8 mouse cellular contexts compared by ENCODE assay signal in genomic region chr2:69862117-69862657, GRCm38 (mm10). TPM values are rescaled to one million over a fixed set of nuclear protein-coding genes. Genes with fewer than 3 reads are reported as not detected.
A peak's percentile ranks its signal among the peaks of the same experiment; 100 is the strongest.
DNase-seq lines count a peak whose midpoint lies in the region; ATAC-seq and TF ChIP-seq lines count a peak whose summit lies in the region.

No protein-coding gene starts in this region.

- TF ChIP-seq POLR2A in bone marrow, adult 2 months (IDR thresholded peaks at IDR 0.05; ENCODE audit: borderline replicate concordance, control insufficient read depth, low read depth, low read length), result no peak

- peak overlapping the region; percentile 75 for H3K4me2 ChIP-seq in lung, embryonic 14.5 days
- H3K4me2 ChIP-seq in midbrain, embryonic 12.5 days (replicated peaks), result peak overlapping the region; percentile 74

- peak overlapping the region; percentile 94; the same call in 1 of the 2 replicates for H3K27ac ChIP-seq in lung, embryonic 14.5 days (ENCODE audit: low read depth)
- peak overlapping the region; percentile 92 for H3K27ac ChIP-seq in bone marrow, adult 2 months (ENCODE audit: control insufficient read depth, insufficient read depth, low read depth, low read length, poor library complexity)
- peak overlapping the region; percentile 98 for H3K27ac ChIP-seq in hindbrain, embryonic 10.5 days
- H3K27ac ChIP-seq in midbrain, embryonic 12.5 days (replicated peaks), result peak overlapping the region; percentile 86

- under 1% methylated on average over 13 of the region's 13 CpGs for WGBS in lung, embryonic 14.5 days
- under 1% methylated on average over 13 of the region's 13 CpGs for WGBS in bone marrow, adult 2 months
- WGBS in hindbrain, embryonic 10.5 days, result 6% methylated on average over 13 of the region's 13 CpGs
- 3% methylated on average over 13 of the region's 13 CpGs for WGBS in midbrain, embryonic 12.5 days

- peak; percentile 19 for DNase-seq in lung, embryonic 14.5 days
- no peak for DNase-seq in lung, postnatal 10 days
- DNase-seq in hindbrain, embryonic 10.5 days (ENCODE audit: low spot score), result no peak
- no peak for DNase-seq in adrenal gland, postnatal 36 days
- no peak for DNase-seq in ovary, adult 18-20 months (ENCODE audit: low spot score)
- no peak for DNase-seq in testis, postnatal 10 days (ENCODE audit: low spot score)

- no peaks in the 10 kb centered on the region for H3K9me3 ChIP-seq in lung, embryonic 14.5 days (ENCODE audit: low read depth, low read length)
- H3K9me3 ChIP-seq in hindbrain, embryonic 10.5 days, result no peaks in the 10 kb centered on the region
- no peaks in the 10 kb centered on the region for H3K9me3 ChIP-seq in midbrain, embryonic 12.5 days

- H3K27me3 ChIP-seq in lung, embryonic 14.5 days (ENCODE audit: insufficient read depth, low read length), result no peaks in the 10 kb centered on the region
- no peaks in the 10 kb centered on the region for H3K27me3 ChIP-seq in hindbrain, embryonic 10.5 days (ENCODE audit: insufficient read depth, poor library complexity, severe bottlenecking)
- H3K27me3 ChIP-seq in midbrain, embryonic 12.5 days, result no peaks in the 10 kb centered on the region

- no peaks in the 10 kb centered on the region for H3K4me1 ChIP-seq in lung, embryonic 14.5 days (ENCODE audit: insufficient read depth)
- H3K4me1 ChIP-seq in bone marrow, adult 2 months (ENCODE audit: control insufficient read depth, insufficient read depth, low read length), result no peaks in the 10 kb centered on the region
- H3K4me1 ChIP-seq in hindbrain, embryonic 10.5 days (replicated peaks), result peaks cover 18% of the 10 kb centered on the region
- peaks cover 24% of the 10 kb centered on the region for H3K4me1 ChIP-seq in midbrain, embryonic 12.5 days

- peak overlapping the region; percentile 100 for H3K4me3 ChIP-seq in lung, embryonic 14.5 days (ENCODE audit: low read depth, low read length)
- H3K4me3 ChIP-seq in bone marrow, adult 2 months (replicated peaks; ENCODE audit: control insufficient read depth, low read depth, low read length), result peak overlapping the region; percentile 99
- H3K4me3 ChIP-seq in hindbrain, embryonic 10.5 days, result peak overlapping the region; percentile 96
- peak overlapping the region; percentile 93 for H3K4me3 ChIP-seq in midbrain, embryonic 12.5 days

- H3K9ac ChIP-seq in lung, embryonic 14.5 days, result peak overlapping the region; percentile 99
- peak overlapping the region; percentile 99 for H3K9ac ChIP-seq in midbrain, embryonic 12.5 days (replicated peaks)

- TF ChIP-seq CTCF in lung, embryonic 14.5 days (IDR thresholded peaks at IDR 0.05; ENCODE audit: low read depth), result no peak
- TF ChIP-seq CTCF in bone marrow, adult 2 months (IDR thresholded peaks at IDR 0.05; ENCODE audit: control insufficient read depth, insufficient read depth, low read length), result no peak

- no peak for ATAC-seq in lung, embryonic 14.5 days (ENCODE audit: insufficient read depth)
- ATAC-seq in midbrain, embryonic 12.5 days (ENCODE audit: low FRiP score, low read depth), result 0 out of 2 replicates have a peak, but pooled peaks have one; percentile 13

- H3K36me3 ChIP-seq in lung, embryonic 14.5 days (ENCODE audit: insufficient read depth), result peaks cover 27% of the 10 kb centered on the region
- peaks cover 33% of the 10 kb centered on the region for H3K36me3 ChIP-seq in hindbrain, embryonic 10.5 days
- peaks cover 24% of the 10 kb centered on the region for H3K36me3 ChIP-seq in midbrain, embryonic 12.5 days

RNA-seq across cellular contexts. Expression of gene Ssb, which starts 0.8 kb away (rescaled TPM):
- polyA plus RNA-seq in lung, embryonic 14.5 days (2014; fragmentation: Nextera tagmentation; extraction: Ambion mirVana), result 328 and 346 TPM in 2 replicates
- polyA plus RNA-seq in bone marrow, adult 2 months (2011; ENCODE audit: insufficient read depth, insufficient read length, low replicate concordance, missing spikeins), result 186 and 240 TPM in 2 replicates
- polyA plus RNA-seq in hindbrain, embryonic 10.5 days (2016; fragmentation: Nextera tagmentation; extraction: Ambion mirVana), result 215 and 355 TPM in 2 replicates
- 379 and 421 TPM in 2 replicates for polyA plus RNA-seq in midbrain, embryonic 12.5 days (2016; fragmentation: Nextera tagmentation; extraction: Ambion mirVana)
- 100 to 1,000 TPM; 175 to 188 TPM for total RNA-seq in adrenal gland, postnatal 36 days (2021)

RNA-seq across cellular contexts. Expression of gene Mettl5, which starts 23.2 kb away (rescaled TPM):
- polyA plus RNA-seq in lung, embryonic 14.5 days (2014; fragmentation: Nextera tagmentation; extraction: Ambion mirVana), result 41.5 and 45.1 TPM in 2 replicates
- 8.8 and 10.8 TPM in 2 replicates for polyA plus RNA-seq in bone marrow, adult 2 months (2011; ENCODE audit: insufficient read depth, insufficient read length, low replicate concordance, missing spikeins)
- 39.0 and 45.9 TPM in 2 replicates for polyA plus RNA-seq in hindbrain, embryonic 10.5 days (2016; fragmentation: Nextera tagmentation; extraction: Ambion mirVana)
- polyA plus RNA-seq in midbrain, embryonic 12.5 days (2016; fragmentation: Nextera tagmentation; extraction: Ambion mirVana), result 35.4 and 39.7 TPM in 2 replicates
- 10 to 100 TPM; 16.2 to 23.6 TPM for total RNA-seq in adrenal gland, postnatal 36 days (2021)

RNA-seq across cellular contexts. Expression of gene Ubr3, which starts 34.9 kb away (rescaled TPM):
- polyA plus RNA-seq in lung, embryonic 14.5 days (2014; fragmentation: Nextera tagmentation; extraction: Ambion mirVana), result 19.5 and 20.1 TPM in 2 replicates
- polyA plus RNA-seq in bone marrow, adult 2 months (2011; ENCODE audit: insufficient read depth, insufficient read length, low replicate concordance, missing spikeins), result 17.1 and 20.8 TPM in 2 replicates
- polyA plus RNA-seq in hindbrain, embryonic 10.5 days (2016; fragmentation: Nextera tagmentation; extraction: Ambion mirVana), result 10.9 and 13.6 TPM in 2 replicates
- 24.3 and 24.8 TPM in 2 replicates for polyA plus RNA-seq in midbrain, embryonic 12.5 days (2016; fragmentation: Nextera tagmentation; extraction: Ambion mirVana)
- total RNA-seq in adrenal gland, postnatal 36 days (2021), result 10 to 100 TPM; 79.7 to 94.1 TPM

RNA-seq across cellular contexts. Expression of gene Klhl23, which starts 40.4 kb away (rescaled TPM):
- polyA plus RNA-seq in lung, embryonic 14.5 days (2014; fragmentation: Nextera tagmentation; extraction: Ambion mirVana), result 36.1 and 39.6 TPM in 2 replicates
- polyA plus RNA-seq in bone marrow, adult 2 months (2011; ENCODE audit: insufficient read depth, insufficient read length, low replicate concordance, missing spikeins), result 4.9 and 6.2 TPM in 2 replicates
- 23.1 and 23.2 TPM in 2 replicates for polyA plus RNA-seq in hindbrain, embryonic 10.5 days (2016; fragmentation: Nextera tagmentation; extraction: Ambion mirVana)
- 41.0 and 51.6 TPM in 2 replicates for polyA plus RNA-seq in midbrain, embryonic 12.5 days (2016; fragmentation: Nextera tagmentation; extraction: Ambion mirVana)
- total RNA-seq in adrenal gland, postnatal 36 days (2021), result 10 to 100 TPM in 1 of 2 experiments, 1 to 10 TPM in 1; 9.1 to 12.5 TPM
